Mouse (Mus musculus): ENCODE measurements at regions not wholly inside any gene's neighbourhood (a gene's known extent, or its start where the extent isn't known, plus 50 kb on each side); places are given as distances from the start of the nearest gene placed in this dataset.

GRCm38 (mm10) chr8:76503621-76504020 lies 395.6 kb upstream of the Nr3c2 start:
- TF ChIP-seq CTCF (IDR thresholded peaks at IDR 0.05; ENCODE audit: extremely low read depth, insufficient read length, insufficient replicate concordance, low read depth, low read length) (no peak), POLR2A (IDR thresholded peaks at IDR 0.05; ENCODE audit: low read depth, low read length) (no peak)

All from small intestine, adult 2 months (tissue).